Mouse (Mus musculus): Measurements from ENCODE around the gene Lcn11. TPM values are rescaled to one million over a fixed set of nuclear protein-coding genes. Genes with fewer than 3 reads are reported as not detected.
"Not testable (repeated sequence)": the region's sequence is repeated elsewhere in the genome, so short reads cannot be mapped to it uniquely, and the experiment has no call there.

Lcn11 gene
- total and polyA plus RNA-seq, 3 experiments, result not detected

- H3K9ac ChIP-seq (ENCODE audit: insufficient read depth, low read depth), result no peak overlapping the region
- no peak overlapping the region for H3K27ac ChIP-seq (ENCODE audit: insufficient read depth, low read depth)
- in situ Hi-C loops (cut with MboI; ENCODE audit: low pct_ligation_motif_present, low pct_unique_long_range_greater_than_20kb, low sequenced_read_pairs) (no loop called here), dilution Hi-C loops (cut with MboI; ENCODE audit: extremely low pct_ligation_motif_present, extremely low pct_unique_long_range_greater_than_20kb, low sequenced_read_pairs) (no loop called here)
- TF ChIP-seq ZNF384 (IDR thresholded peaks at IDR 0.05; ENCODE audit: low read depth, low read length), result no peak
- TF ChIP-seq MAFK (IDR thresholded peaks at IDR 0.05; ENCODE audit: insufficient replicate concordance, low read length), result no peak
- TF ChIP-seq SMC3 (IDR thresholded peaks at IDR 0.05; ENCODE audit: low read depth, low read length), result no peak
- TF ChIP-seq MAZ (IDR thresholded peaks at IDR 0.05; ENCODE audit: low read depth, low read length), result no peak
- TF ChIP-seq MAX (IDR thresholded peaks at IDR 0.05; ENCODE audit: low read length), result no peak
- TF ChIP-seq HCFC1 (IDR thresholded peaks at IDR 0.05; ENCODE audit: low read depth, low read length), result no peak
- no peak for TF ChIP-seq MEF2A (IDR thresholded peaks at IDR 0.05; ENCODE audit: borderline replicate concordance, low read depth, low read length)
- TF ChIP-seq CTCF (conservative IDR thresholded peaks at IDR 0.05 in 1 of 2, IDR thresholded peaks at IDR 0.05 in 1 of 2; ENCODE audit: low read depth in 2 of 2, low read length in 2 of 2), result no peak
- TF ChIP-seq TCF12 (IDR thresholded peaks at IDR 0.05; ENCODE audit: low read depth, low read length), result no peak
- no peak for TF ChIP-seq ZMIZ1 (IDR thresholded peaks at IDR 0.05; ENCODE audit: low read depth, low read length)
- no peak for TF ChIP-seq CHD1 (IDR thresholded peaks at IDR 0.05; ENCODE audit: low read depth, low read length)
- TF ChIP-seq USF2 (conservative IDR thresholded peaks at IDR 0.05; ENCODE audit: low read depth, low read length), result no peak
- no peak for TF ChIP-seq ZKSCAN1 (IDR thresholded peaks at IDR 0.05; ENCODE audit: borderline replicate concordance, low read depth, low read length)
- TF ChIP-seq EP300 (IDR thresholded peaks at IDR 0.05; ENCODE audit: low read length), result no peak
- no peak for TF ChIP-seq MYC (IDR thresholded peaks at IDR 0.05; ENCODE audit: low read depth, low read length)
- TF ChIP-seq JUND (conservative IDR thresholded peaks at IDR 0.05; ENCODE audit: low read depth, low read length), result no peak
- no peak for TF ChIP-seq USF1 (IDR thresholded peaks at IDR 0.05; ENCODE audit: low read depth, low read length)
- peaks cover 3% of the 10 kb centered on the region for H3K9me3 ChIP-seq (replicated peaks; ENCODE audit: low read length)
- no peaks in the 10 kb centered on the region; a peak in 1 of 4 replicates for H3K4me1 ChIP-seq (ENCODE audit: control insufficient read depth in 1 of 2, insufficient read depth in 2 of 2)
- no peak overlapping the region for H3K4me3 ChIP-seq (replicated peaks in 1 of 3; ENCODE audit: low read depth in 2 of 3, low read length in 2 of 3, poor library complexity in 1 of 3)
- H3K27me3 ChIP-seq (replicated peaks), result peaks cover 23% of the 10 kb centered on the region
- H3K4me2 ChIP-seq (ENCODE audit: insufficient read depth, low read depth, poor library complexity, severe bottlenecking), result no peak overlapping the region
- no peaks in the 10 kb centered on the region for H3K79me2 ChIP-seq (replicated peaks; ENCODE audit: control insufficient read depth, extremely low read depth, insufficient read depth, poor library complexity, severe bottlenecking)
- no peaks in the 10 kb centered on the region for H3K36me3 ChIP-seq (replicated peaks in 1 of 2; ENCODE audit: control insufficient read depth in 1 of 2, insufficient read depth in 1 of 2, low read length in 1 of 2)
- DNase-seq (ENCODE audit: extremely low read depth), result no peak
Measured at GRCm38 (mm10) chr2:25811711-25812110, 34.9 kb downstream of the Lcn11 start.

GRCm38 (mm10) chr2:25813364-25813763 lies 36.5 kb downstream of the Lcn11 start:
- H3K9me3 ChIP-seq (replicated peaks; ENCODE audit: low read length), result peaks cover 3% of the 10 kb centered on the region
- no peak overlapping the region for H3K4me3 ChIP-seq (replicated peaks in 1 of 3; ENCODE audit: low read depth in 2 of 3, low read length in 2 of 3, poor library complexity in 1 of 3)
- peaks cover 36% of the 10 kb centered on the region for H3K27me3 ChIP-seq (replicated peaks)
- TF ChIP-seq RAD21 (IDR thresholded peaks at IDR 0.05; ENCODE audit: low read depth, low read length) (no peak), CTCF (conservative IDR thresholded peaks at IDR 0.05 in 1 of 2, IDR thresholded peaks at IDR 0.05 in 1 of 2; ENCODE audit: low read depth in 2 of 2, low read length in 2 of 2) (peak; percentile 29 to 31; a peak in 2 of 4 replicates), POLR2A (IDR thresholded peaks at IDR 0.05; ENCODE audit: low read depth, low read length) (no peak)
- H3K4me1 ChIP-seq (ENCODE audit: control insufficient read depth in 1 of 2, insufficient read depth in 2 of 2), result no peaks in the 10 kb centered on the region; a peak in 1 of 4 replicates
- H3K9ac ChIP-seq (ENCODE audit: insufficient read depth, low read depth), result no peak overlapping the region
- H3K4me2 ChIP-seq (ENCODE audit: insufficient read depth, low read depth, poor library complexity, severe bottlenecking), result no peak overlapping the region
- H3K36me3 ChIP-seq (replicated peaks in 1 of 2; ENCODE audit: control insufficient read depth in 1 of 2, insufficient read depth in 1 of 2, low read length in 1 of 2), result no peaks in the 10 kb centered on the region
- peak; percentile 3 for DNase-seq (ENCODE audit: extremely low read depth)
- in situ Hi-C loops (cut with MboI; ENCODE audit: low pct_ligation_motif_present, low pct_unique_long_range_greater_than_20kb, low sequenced_read_pairs) (no loop called here), dilution Hi-C loops (cut with MboI; ENCODE audit: extremely low pct_ligation_motif_present, extremely low pct_unique_long_range_greater_than_20kb, low sequenced_read_pairs) (no loop called here)
- no peaks in the 10 kb centered on the region for H3K79me2 ChIP-seq (replicated peaks; ENCODE audit: control insufficient read depth, extremely low read depth, insufficient read depth, poor library complexity, severe bottlenecking)
- no peak overlapping the region for H3K27ac ChIP-seq (ENCODE audit: insufficient read depth, low read depth)

GRCm38 (mm10) chr2:25815748-25816147 lies 38.9 kb downstream of the Lcn11 start, which contains the start of gene Glt6d1:
Glt6d1 (minus strand) TSS chr2:25815848.
- H3K9ac ChIP-seq (ENCODE audit: insufficient read depth, low read depth); H3K4me2 ChIP-seq (ENCODE audit: insufficient read depth, low read depth, poor library complexity, severe bottlenecking); dilution Hi-C loops (cut with MboI; ENCODE audit: extremely low pct_ligation_motif_present, extremely low pct_unique_long_range_greater_than_20kb, low sequenced_read_pairs); H3K4me1 ChIP-seq (ENCODE audit: control insufficient read depth in 1 of 2, insufficient read depth in 2 of 2); DNase-seq (ENCODE audit: extremely low read depth); H3K36me3 ChIP-seq (replicated peaks in 1 of 2; ENCODE audit: control insufficient read depth in 1 of 2, insufficient read depth in 1 of 2, low read length in 1 of 2); H3K27ac ChIP-seq (ENCODE audit: insufficient read depth, low read depth); H3K79me2 ChIP-seq (replicated peaks; ENCODE audit: control insufficient read depth, extremely low read depth, insufficient read depth, poor library complexity, severe bottlenecking); H3K4me3 ChIP-seq (replicated peaks in 1 of 3; ENCODE audit: low read depth in 2 of 3, low read length in 2 of 3, poor library complexity in 1 of 3); H3K9me3 ChIP-seq (replicated peaks; ENCODE audit: low read length): not testable (repeated sequence)
- in situ Hi-C loops (cut with MboI; ENCODE audit: low pct_ligation_motif_present, low pct_unique_long_range_greater_than_20kb, low sequenced_read_pairs), result loop anchor here (5.0 kb wide), 1 partner anchor 48 kb away; the partner anchor contains the start of gene Lcn3
- peaks cover 51% of the 10 kb centered on the region for H3K27me3 ChIP-seq (replicated peaks)

All from CH12.LX (cell line).